In the genomic region with DNA sequence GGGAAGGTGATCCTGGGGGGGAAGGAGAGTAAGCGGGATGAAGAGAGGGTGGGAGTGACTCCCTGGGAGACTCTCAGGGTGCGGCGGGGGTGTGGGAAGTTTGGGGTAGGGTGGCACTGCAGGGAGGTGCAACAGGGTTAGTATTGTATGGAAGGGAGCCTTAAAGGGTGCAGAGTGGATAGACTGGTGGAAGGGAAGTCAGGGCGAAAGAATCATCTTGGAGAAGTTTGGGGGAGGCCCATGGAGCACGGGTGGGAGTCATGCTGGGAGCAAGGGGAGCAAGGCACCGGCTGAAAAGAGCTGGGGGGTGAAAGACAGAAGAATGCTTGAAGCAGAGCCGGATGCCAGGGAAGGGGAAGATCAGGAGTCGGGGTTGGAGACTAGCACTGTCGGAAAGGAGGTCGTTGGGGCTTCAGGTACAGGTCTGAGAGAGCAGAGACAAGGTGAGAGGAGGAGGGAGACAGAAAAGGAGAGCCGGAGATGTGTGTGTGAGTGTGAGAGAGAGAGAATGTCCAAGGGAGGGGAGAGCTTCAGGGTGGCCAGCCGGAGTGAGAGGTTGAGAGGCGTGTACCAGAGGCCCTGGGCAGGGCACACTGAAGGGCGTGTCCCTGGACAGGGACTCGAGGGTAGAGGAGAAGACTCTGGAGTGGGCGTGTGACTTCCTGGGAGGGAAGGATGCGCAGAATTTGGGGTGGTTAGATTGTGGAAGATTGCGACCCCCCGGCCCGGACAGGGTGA, we compare ENCODE assay signal across 8 mouse cellular contexts. TPM values are rescaled to one million over a fixed set of nuclear protein-coding genes. Genes with fewer than 3 reads are reported as not detected.
DNase-seq lines count a peak whose midpoint lies in the region; TF ChIP-seq lines count a peak whose summit lies in the region.

A gene (minus strand): TSS at position 528 of the 738 bp plus-strand sequence.

- H3K4me1 ChIP-seq in embryonic fibroblast, embryonic 13.5 days (ENCODE audit: control insufficient read depth, insufficient read depth, low read length): 0 out of 2 replicates have a peak, but pooled peaks cover 5% of the 10 kb centered on the region

- H3K4me3 ChIP-seq in embryonic fibroblast, embryonic 13.5 days (ENCODE audit: insufficient read depth, low read length): peak within 1 kb of the TSS; percentile 24

- TF ChIP-seq CTCF in embryonic fibroblast, embryonic 13.5 days (IDR thresholded peaks at IDR 0.05; ENCODE audit: borderline replicate concordance, insufficient read depth, low read length): no peak

- H3K27ac ChIP-seq in embryonic fibroblast, embryonic 13.5 days (ENCODE audit: insufficient read depth, low read length): no peak within 1 kb of the TSS

- TF ChIP-seq POLR2A in embryonic fibroblast, embryonic 13.5 days (IDR thresholded peaks at IDR 0.05; ENCODE audit: low read depth, low read length): no peak

- intact Hi-C loops in heart, postnatal 10 days (cut with DNase I): no loop called here

- DNase-seq in adrenal gland, postnatal 10 days: peak; percentile 51
- no peak for DNase-seq in adrenal gland, adult 8-10 months
- DNase-seq in heart, postnatal 10 days: peak; percentile 40 to 47
- DNase-seq in kidney, postnatal 36 days: peak; percentile 83 to 86
- peak; percentile 30 to 47 for DNase-seq in lung, postnatal 4 days
- peak; percentile 52 for DNase-seq in urinary bladder, postnatal 14 days (ENCODE audit: low spot score)
- DNase-seq in Muller cell, postnatal 12 days (ENCODE audit: inconsistent ontology term): no peak

RNA-seq across cellular contexts. Expression of the gene that starts here (rescaled TPM):
- 1 to 10 TPM; 2.7 to 4.4 TPM for total RNA-seq in adrenal gland, postnatal 10 days (2021)
- total RNA-seq in adrenal gland, adult 8-10 months (2022): 1 to 10 TPM; 4.2 to 6.5 (median 6.4) TPM
- polyA plus RNA-seq in embryonic fibroblast, embryonic 13.5 days (2011; ENCODE audit: insufficient read length, low read depth, missing spikeins): 1.4 and 3.4 TPM in 2 replicates
- total RNA-seq in heart, postnatal 10 days (2021): 1 to 10 TPM; 5.1 to 5.9 TPM

Comparison
In these comparisons a context has a peak if more than half of its experiments do, and no peak if none do; other contexts are left out.
1. DNase-seq: peak in adrenal gland, postnatal 10 days (single experiment), heart, postnatal 10 days (2 of 2), kidney, postnatal 36 days (2 of 2), lung, postnatal 4 days (2 of 2) and urinary bladder, postnatal 14 days (single experiment); none in adrenal gland, adult 8-10 months (single experiment) and Muller cell, postnatal 12 days (single experiment).